Comparison of ENCODE assay signal across 11 mouse cellular contexts in the genomic region with DNA sequence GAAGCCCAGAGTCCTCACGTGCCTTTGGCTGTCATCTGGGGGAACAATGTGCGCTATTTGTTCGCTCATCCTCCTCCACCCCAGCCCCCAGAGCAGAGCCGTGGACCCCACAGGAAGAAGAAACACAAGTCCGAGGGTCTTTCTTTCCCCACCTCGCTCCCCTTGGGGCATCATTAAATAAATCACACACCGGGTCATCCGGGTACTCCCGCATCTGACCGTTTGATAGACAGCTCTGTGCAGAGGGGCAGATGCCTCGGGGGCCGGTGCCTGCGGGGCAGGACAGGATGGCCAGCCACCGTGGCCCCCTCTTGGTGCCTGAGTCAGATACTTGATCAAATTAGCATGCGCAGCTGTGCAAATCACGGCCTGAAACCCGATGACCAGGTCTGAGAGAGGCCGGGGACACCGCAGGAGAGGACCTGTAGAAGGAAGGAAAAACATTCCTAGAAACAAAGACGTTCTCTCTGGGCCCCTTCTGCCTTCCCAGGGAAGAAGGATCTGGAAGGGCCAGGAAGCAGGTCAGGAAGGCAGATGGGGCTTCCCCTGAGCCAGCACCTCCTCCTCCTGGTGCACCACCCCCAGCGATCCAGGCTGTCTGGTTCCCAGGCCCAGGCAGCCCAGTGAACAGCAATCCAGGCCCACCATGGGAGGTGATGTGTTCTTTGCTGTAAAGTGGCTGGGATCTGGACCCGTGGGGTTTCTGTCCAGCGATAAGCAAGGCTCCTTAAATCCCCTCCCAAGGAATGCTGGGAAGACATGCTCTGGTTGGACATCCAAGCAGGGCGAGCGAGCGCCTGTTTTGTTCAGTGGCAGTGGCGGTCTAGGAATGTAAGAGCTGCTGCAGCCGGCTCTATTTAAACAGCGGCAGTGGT.
DNase-seq lines count a peak whose midpoint lies in the region; ATAC-seq and TF ChIP-seq lines count a peak whose summit lies in the region.
"Had no signal": no experiment of that assay in that cellular context is flagged by ENCODE, and none has a peak within 500 bp of the region (broad histone marks: within the 10 kb centered on the region; RNA-seq: fewer than 3 reads in every experiment).

No protein-coding gene starts in this region.

- TF ChIP-seq POLR2A in limb, embryonic 14.5 days (IDR thresholded peaks at IDR 0.05; ENCODE audit: borderline replicate concordance, extremely low read depth, insufficient read depth, insufficient read length): no peak

- no peak overlapping the region for H3K9ac ChIP-seq in heart, postnatal 0 days (replicated peaks; ENCODE audit: low read depth, low read length)
- no peak overlapping the region for H3K9ac ChIP-seq in forebrain, embryonic 12.5 days
- H3K9ac ChIP-seq in limb, embryonic 14.5 days (ENCODE audit: low read depth, low read length, severe bottlenecking): no peak overlapping the region

- no peak for TF ChIP-seq CTCF in heart, postnatal 0 days (IDR thresholded peaks at IDR 0.05; ENCODE audit: low read depth)

- no peaks in the 10 kb centered on the region for H3K27me3 ChIP-seq in heart, postnatal 0 days (ENCODE audit: control insufficient read depth, insufficient read depth, low read length)
- peaks cover 7% of the 10 kb centered on the region; the same call in 1 of the 2 replicates for H3K27me3 ChIP-seq in forebrain, embryonic 12.5 days
- peaks cover 22% of the 10 kb centered on the region for H3K27me3 ChIP-seq in limb, embryonic 14.5 days (ENCODE audit: control insufficient read depth, insufficient read depth, low read length)

- peak; percentile 43 for DNase-seq in heart, postnatal 0 days (ENCODE audit: low spot score)
- DNase-seq in heart, adult 9 months (ENCODE audit: low spot score in 2 of 2): no peak
- peak; percentile 73 for DNase-seq in embryo, embryonic 10 days (ENCODE audit: low spot score)
- no peak for DNase-seq in limb, embryonic 14.5 days (ENCODE audit: low spot score)
- no peak for DNase-seq in urinary bladder, adult 2 months (ENCODE audit: low spot score)
- no peak for DNase-seq in right cerebral cortex, adult 2 months (ENCODE audit: low spot score in 2 of 2)
- DNase-seq in thymus, postnatal 25 days: no peak
- DNase-seq: cerebellum, adult 9-10 months; gastrocnemius, postnatal 14 days had no signal

- no peaks in the 10 kb centered on the region for H3K36me3 ChIP-seq in heart, postnatal 0 days (replicated peaks; ENCODE audit: control insufficient read depth, insufficient read depth, low read length)
- no peaks in the 10 kb centered on the region for H3K36me3 ChIP-seq in forebrain, embryonic 12.5 days (replicated peaks)
- no peaks in the 10 kb centered on the region for H3K36me3 ChIP-seq in limb, embryonic 14.5 days (ENCODE audit: control insufficient read depth, insufficient read depth, low read length)

- no peak overlapping the region for H3K27ac ChIP-seq in heart, postnatal 0 days (ENCODE audit: low read depth)
- H3K27ac ChIP-seq in forebrain, embryonic 12.5 days: peak overlapping the region; percentile 43
- H3K27ac ChIP-seq in limb, embryonic 14.5 days (replicated peaks; ENCODE audit: low read depth, low read length): no peak overlapping the region
- H3K27ac ChIP-seq: macrophage had no signal

- no peak overlapping the region for H3K4me2 ChIP-seq in heart, postnatal 0 days (ENCODE audit: low read depth, low read length)
- H3K4me2 ChIP-seq in forebrain, embryonic 12.5 days: 0 out of 2 replicates have a peak overlapping the region, but pooled peaks have one; percentile 8
- no peak overlapping the region for H3K4me2 ChIP-seq in limb, embryonic 14.5 days (replicated peaks; ENCODE audit: low read depth, low read length, severe bottlenecking)

- WGBS in heart, postnatal 0 days: 40% methylated on average over 28 of the region's 29 CpGs
- WGBS in forebrain, embryonic 12.5 days: 36% methylated on average over 29 of the region's 29 CpGs
- 18% methylated on average over 29 of the region's 29 CpGs for WGBS in limb, embryonic 14.5 days

- TF ChIP-seq EP300 in heart, postnatal 0 days (IDR thresholded peaks at IDR 0.05; ENCODE audit: low read depth): no peak

- no peaks in the 10 kb centered on the region for H3K9me3 ChIP-seq in heart, postnatal 0 days (replicated peaks; ENCODE audit: control insufficient read depth, low read length)
- H3K9me3 ChIP-seq in forebrain, embryonic 12.5 days: no peaks in the 10 kb centered on the region
- no peaks in the 10 kb centered on the region for H3K9me3 ChIP-seq in limb, embryonic 14.5 days (ENCODE audit: control insufficient read depth, low read length)

- H3K4me1 ChIP-seq in heart, postnatal 0 days (ENCODE audit: control insufficient read depth, insufficient read depth): no peaks in the 10 kb centered on the region; the same call in 1 of the 2 replicates
- peaks cover 37% of the 10 kb centered on the region for H3K4me1 ChIP-seq in forebrain, embryonic 12.5 days
- peaks cover 26% of the 10 kb centered on the region for H3K4me1 ChIP-seq in limb, embryonic 14.5 days (ENCODE audit: control insufficient read depth, insufficient read depth, low read length)

- no peak overlapping the region for H3K4me3 ChIP-seq in heart, postnatal 0 days (ENCODE audit: low read depth, low read length)
- no peak overlapping the region for H3K4me3 ChIP-seq in forebrain, embryonic 12.5 days (replicated peaks)
- no peak overlapping the region for H3K4me3 ChIP-seq in limb, embryonic 14.5 days (replicated peaks; ENCODE audit: low read length)

- peak; percentile 53; the same call in 1 of the 2 replicates for ATAC-seq in heart, postnatal 0 days (ENCODE audit: insufficient read depth, low read depth)
- ATAC-seq in forebrain, embryonic 12.5 days (ENCODE audit: low FRiP score): no peak
- peak; percentile 20; the same call in 1 of the 2 replicates for ATAC-seq in limb, embryonic 14.5 days (ENCODE audit: low FRiP score, low read depth)

Comparison
In these comparisons a context has a peak if more than half of its experiments do, and no peak if none do; other contexts are left out.
1. DNase-seq: peak in heart, postnatal 0 days (single experiment) and embryo, embryonic 10 days (single experiment); none in heart, adult 9 months (0 of 2), limb, embryonic 14.5 days (single experiment), urinary bladder, adult 2 months (single experiment), right cerebral cortex, adult 2 months (0 of 2) and thymus, postnatal 25 days (single experiment).